Mouse (Mus musculus) leukemia stem cell, adult 10-12 weeks (primary cell): Measurements from ENCODE around the gene Gm16440. TPM values are rescaled to one million over a fixed set of nuclear protein-coding genes. Genes with fewer than 3 reads are reported as not detected.

Source experiments
- polyA plus RNA-seq: library from polyadenylated mRNA; stranded (reverse); fragments of >175 nt; gene quantifications from 2 replicates; pipeline ENCODE4 v1.2.3, GENCODE M21; 2012; ENCODE audit warnings: low replicate concordance

Gm16440 gene
- polyA plus RNA-seq: not detected in 2 replicates

GRCm38 (mm10) chr14:6390219-6390618 is at the start of gene Gm16440:
Gm16440 (minus strand) TSS chr14:6390319.

GRCm38 (mm10) chr14:6412382-6412781 is 22.3 kb upstream of the Gm16440 start, which contains the start of gene Gm3591:
Gm3591 (minus strand) TSS chr14:6412482.

GRCm38 (mm10) chr14:6343578-6343977 is 46.5 kb downstream of the Gm16440 start, which contains the start of gene Gm3618:
Gm3618 (minus strand) TSS chr14:6343678.

Other genes with a start within 250 kb of the Gm16440 start
- gene Gm21560, start 171.0 kb downstream of the Gm16440 start, polyA plus RNA-seq: not detected in 2 replicates
- not detected in 2 replicates for gene Gm3411, start 103.1 kb downstream of the Gm16440 start, polyA plus RNA-seq
- not detected in 2 replicates for gene Gm21103, start 85.5 kb downstream of the Gm16440 start, polyA plus RNA-seq
- gene Gm3618, start 46.6 kb downstream of the Gm16440 start, polyA plus RNA-seq: not detected in 2 replicates
- not detected in 2 replicates for gene Gm3591, start 22.2 kb upstream of the Gm16440 start, polyA plus RNA-seq
- not detected in 2 replicates for gene Gm3594, start 54.3 kb upstream of the Gm16440 start, polyA plus RNA-seq
- gene Gm8356, start 147.0 kb upstream of the Gm16440 start, polyA plus RNA-seq: not detected in 2 replicates
- gene Gm3629, start 200.3 kb upstream of the Gm16440 start, polyA plus RNA-seq: not detected in 2 replicates
- gene Gm3460, start 232.1 kb upstream of the Gm16440 start, polyA plus RNA-seq: not detected in 2 replicates